In the genomic region with DNA sequence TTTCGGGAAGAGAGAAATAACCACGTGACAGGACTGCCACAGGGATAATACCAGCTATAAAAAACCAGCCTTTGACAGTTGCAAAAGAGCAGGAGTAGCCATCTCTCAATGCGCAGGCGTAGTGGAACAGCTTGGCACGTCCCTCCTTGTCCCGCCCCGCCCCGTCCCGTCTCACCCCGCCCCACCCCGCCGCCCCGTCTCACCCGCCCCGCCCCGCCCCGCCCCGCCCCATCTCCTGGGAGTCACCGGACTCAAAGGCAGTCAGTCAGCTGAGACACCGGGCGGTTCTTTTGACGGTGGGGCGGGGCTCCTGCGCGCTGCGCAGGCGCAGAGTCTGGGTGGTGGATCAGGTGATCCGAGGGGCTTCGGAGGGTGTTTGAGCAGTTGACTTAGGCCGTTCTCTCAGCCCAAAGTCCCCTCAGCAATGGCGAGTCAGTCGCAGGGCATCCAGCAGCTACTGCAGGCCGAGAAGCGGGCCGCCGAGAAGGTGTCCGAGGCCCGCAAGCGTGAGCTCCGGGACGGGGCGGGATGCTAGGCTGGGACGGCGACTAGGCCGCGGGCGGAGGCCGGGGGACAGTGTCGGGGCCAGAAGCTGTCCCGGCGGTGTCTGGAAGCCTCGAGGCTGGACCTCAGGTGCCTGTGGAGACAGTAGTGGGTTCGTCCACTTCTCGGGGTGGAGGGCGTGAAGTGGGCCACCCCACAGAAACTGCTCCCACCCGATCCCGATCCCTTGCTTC, we compare ENCODE assay signal across 7 mouse cellular contexts. TPM values are rescaled to one million over a fixed set of nuclear protein-coding genes. Genes with fewer than 3 reads are reported as not detected.
A peak's percentile ranks its signal among the peaks of the same experiment; 100 is the strongest.
DNase-seq lines count a peak whose midpoint lies in the region; ATAC-seq lines count a peak whose summit lies in the region.

A gene (plus strand): TSS at position 279 of the 737 bp plus-strand sequence.

- H3K9me3 ChIP-seq in intestine, embryonic 14.5 days (ENCODE audit: control insufficient read depth, low read length): no peaks in the 10 kb centered on the region
- no peaks in the 10 kb centered on the region for H3K9me3 ChIP-seq in midbrain, embryonic 11.5 days (ENCODE audit: control insufficient read depth, low read length)

- peak; percentile 95 for ATAC-seq in intestine, embryonic 14.5 days (replicated peaks; ENCODE audit: low FRiP score, low TSS enrichment, low read depth)
- peak; percentile 97 for ATAC-seq in midbrain, embryonic 11.5 days (ENCODE audit: low FRiP score)

- peak within 1 kb of the TSS; percentile 93 for H3K4me2 ChIP-seq in intestine, embryonic 14.5 days (ENCODE audit: low read length)
- H3K4me2 ChIP-seq in midbrain, embryonic 11.5 days: peak within 1 kb of the TSS; percentile 54

- H3K27me3 ChIP-seq in intestine, embryonic 14.5 days (replicated peaks; ENCODE audit: control insufficient read depth, insufficient read depth, low read length): no peaks in the 10 kb centered on the region
- no peaks in the 10 kb centered on the region for H3K27me3 ChIP-seq in midbrain, embryonic 11.5 days (ENCODE audit: control insufficient read depth, insufficient read depth, low read length)

- intact Hi-C loops in left cerebral cortex, postnatal 36 days (cut with DNase I): loop anchor here (2.0 to 5.0 kb wide), 2 partner anchors 14 to 47 kb away; a partner anchor contains a TSS

- peaks cover 13% of the 10 kb centered on the region for H3K36me3 ChIP-seq in intestine, embryonic 14.5 days (ENCODE audit: control insufficient read depth, insufficient read depth, low read length)
- peaks cover 13% of the 10 kb centered on the region for H3K36me3 ChIP-seq in midbrain, embryonic 11.5 days (ENCODE audit: control insufficient read depth, insufficient read depth, low read length)

- H3K4me3 ChIP-seq in intestine, embryonic 14.5 days (ENCODE audit: low read depth, low read length): peak within 1 kb of the TSS; percentile 86
- H3K4me3 ChIP-seq in midbrain, embryonic 11.5 days (ENCODE audit: low read depth, low read length): peak within 1 kb of the TSS; percentile 80

- peak; percentile 88 to 91 for DNase-seq in adrenal gland, adult 18-20 months (ENCODE audit: low spot score in 2 of 2)
- peak; percentile 96 for DNase-seq in embryo, embryonic 10.5 days (ENCODE audit: low spot score)
- peak; percentile 96 for DNase-seq in gastrocnemius, postnatal 25 days
- DNase-seq in intestine, embryonic 14.5 days (ENCODE audit: low spot score): peak; percentile 96
- DNase-seq in left cerebral cortex, postnatal 36 days (ENCODE audit: low spot score in 2 of 2): peak; percentile 93 to 95
- DNase-seq in midbrain, embryonic 11.5 days (ENCODE audit: low spot score, missing footprints): peak; percentile 99
- peak; percentile 96 for DNase-seq in skeletal muscle tissue, adult 2 months (ENCODE audit: low read depth, low spot score)

- WGBS in intestine, embryonic 14.5 days: under 1% methylated on average over 57 of the region's 57 CpGs
- WGBS in midbrain, embryonic 11.5 days: 1% methylated on average over 57 of the region's 57 CpGs

- peak within 1 kb of the TSS; percentile 73 for H3K27ac ChIP-seq in intestine, embryonic 14.5 days (ENCODE audit: low read depth)
- peak within 1 kb of the TSS; percentile 60 for H3K27ac ChIP-seq in midbrain, embryonic 11.5 days (ENCODE audit: low read depth, low read length)

- peak within 1 kb of the TSS; percentile 80 for H3K9ac ChIP-seq in intestine, embryonic 14.5 days (ENCODE audit: low read length)
- H3K9ac ChIP-seq in midbrain, embryonic 11.5 days (ENCODE audit: low read length): peak within 1 kb of the TSS; percentile 88

- peaks cover 24% of the 10 kb centered on the region for H3K4me1 ChIP-seq in intestine, embryonic 14.5 days (replicated peaks; ENCODE audit: control insufficient read depth, insufficient read depth, low read length)
- H3K4me1 ChIP-seq in midbrain, embryonic 11.5 days (ENCODE audit: control insufficient read depth, insufficient read depth, low read length): peaks cover 18% of the 10 kb centered on the region

RNA-seq across cellular contexts. Expression of the gene that starts here (rescaled TPM):
- total RNA-seq in adrenal gland, adult 18-20 months (2021): 100 to 1,000 TPM; 182 to 188 TPM
- total RNA-seq in gastrocnemius, postnatal 25 days (2021): 100 to 1,000 TPM; 203 to 223 TPM
- polyA plus RNA-seq in intestine, embryonic 14.5 days (2014; fragmentation: Nextera tagmentation; extraction: Ambion mirVana): 264 and 277 TPM in 2 replicates
- total RNA-seq in left cerebral cortex, postnatal 36 days (2021): 100 to 1,000 TPM; 133 to 150 TPM
- 386 and 408 TPM in 2 replicates for polyA plus RNA-seq in midbrain, embryonic 11.5 days (2014; fragmentation: Nextera tagmentation; extraction: Ambion mirVana)

Comparison
In these comparisons a context has a peak if more than half of its experiments do, and no peak if none do; other contexts are left out.
1. Peak in every context shown above with its lines: DNase-seq, ATAC-seq, H3K4me3 ChIP-seq and H3K27ac ChIP-seq.